Comparison of ENCODE assay signal across 18 mouse cellular contexts in the genomic region with DNA sequence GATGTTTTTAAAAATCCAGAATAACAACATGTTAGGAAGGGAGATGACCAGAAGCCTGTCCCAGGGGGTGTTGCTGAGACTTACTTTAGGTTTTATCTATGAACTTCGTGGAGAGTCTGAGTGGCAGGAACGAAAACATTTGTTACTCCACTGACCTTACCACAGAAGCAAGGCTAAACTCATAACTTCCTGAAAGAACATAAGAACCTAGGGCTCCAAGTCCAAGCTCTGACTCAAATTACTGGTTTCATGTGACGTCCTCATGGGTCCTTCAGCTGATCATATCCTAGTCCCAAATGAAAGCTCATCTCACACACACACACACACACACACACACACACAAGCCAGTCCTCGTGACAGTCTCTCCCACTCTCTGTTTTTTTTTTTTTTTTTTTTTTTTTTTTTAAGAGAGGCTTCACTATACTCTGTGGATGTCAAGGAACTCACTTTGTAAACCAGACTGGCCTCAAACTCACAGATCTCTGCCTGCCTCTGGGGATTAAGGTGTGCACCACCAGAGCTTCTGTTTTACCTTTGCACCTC. TPM values are rescaled to one million over a fixed set of nuclear protein-coding genes. Genes with fewer than 3 reads are reported as not detected.
A peak's percentile ranks its signal among the peaks of the same experiment; 100 is the strongest.
DNase-seq lines count a peak whose midpoint lies in the region; ATAC-seq and TF ChIP-seq lines count a peak whose summit lies in the region.
"Had no signal": no experiment of that assay in that cellular context is flagged by ENCODE, and none has a peak within 500 bp of the region (broad histone marks: within the 10 kb centered on the region; RNA-seq: fewer than 3 reads in every experiment).

No protein-coding gene starts in this region.

- TF ChIP-seq POLR2A in liver, adult 2 months (IDR thresholded peaks at IDR 0.05; ENCODE audit: extremely low read depth, insufficient read depth, low read length) = no peak

- H3K4me1 ChIP-seq in liver, adult 2 months (ENCODE audit: control insufficient read depth, insufficient read depth, low read length) = no peaks in the 10 kb centered on the region; the same call in 1 of the 2 replicates
- peaks cover 11% of the 10 kb centered on the region for H3K4me1 ChIP-seq in liver, embryonic 11.5 days (replicated peaks; ENCODE audit: control insufficient read depth, insufficient read depth, low read length)
- peaks cover 55% of the 10 kb centered on the region for H3K4me1 ChIP-seq in megakaryocyte, embryonic 14.5 days

- 74% methylated on average over 4 of the region's 4 CpGs for WGBS in liver, adult 2 months
- WGBS in liver, embryonic 11.5 days = 35% methylated on average over 4 of the region's 4 CpGs

- no peaks in the 10 kb centered on the region for H3K79me2 ChIP-seq in liver, adult 2 months (ENCODE audit: control insufficient read depth, insufficient read depth, low read length)

- DNase-seq in adrenal gland, adult 2 months = peak; percentile 18
- DNase-seq in adrenal gland, postnatal 4 days (ENCODE audit: low spot score in 2 of 2) = no peak
- DNase-seq in liver, adult 2 months (ENCODE audit: extremely low read depth, low read depth, low spot score) = peak; percentile 41
- DNase-seq in liver, embryonic 11.5 days (ENCODE audit: low spot score) = no peak
- DNase-seq in adrenal gland, postnatal 10 days = peak; percentile 15
- DNase-seq in embryo, embryonic 10 days (ENCODE audit: low spot score) = no peak
- no peak for DNase-seq in gastrocnemius, adult 2 months
- DNase-seq: cerebellum, adult 18-20 months; cerebellum, postnatal 36 days; forebrain, postnatal 0 days; heart, adult 2 months; layer of hippocampus, adult 9-11 months; right cerebral cortex, postnatal 14 days had no signal

- intact Hi-C loops in gastrocnemius, adult 2 months (cut with DNase I) = loop anchor here (5.0 kb wide), 1 partner anchor 320 kb away; a partner anchor contains a TSS

- no peak for ATAC-seq in liver, embryonic 11.5 days (replicated peaks; ENCODE audit: low FRiP score)
- ATAC-seq: forebrain, postnatal 0 days had no signal

- no peak overlapping the region for H3K4me2 ChIP-seq in liver, embryonic 11.5 days
- H3K4me2 ChIP-seq: embryonic facial prominence, embryonic 12.5 days; hindbrain, embryonic 12.5 days; neural tube, embryonic 12.5 days had no signal

- no peaks in the 10 kb centered on the region for H3K36me3 ChIP-seq in liver, adult 2 months (ENCODE audit: control insufficient read depth, insufficient read depth, low read length)
- no peaks in the 10 kb centered on the region for H3K36me3 ChIP-seq in liver, embryonic 11.5 days (ENCODE audit: control insufficient read depth, insufficient read depth, low read length)
- H3K36me3 ChIP-seq in megakaryocyte, embryonic 14.5 days (replicated peaks; ENCODE audit: low read length) = no peaks in the 10 kb centered on the region
- H3K36me3 ChIP-seq: embryonic facial prominence, embryonic 12.5 days; hindbrain, embryonic 12.5 days; neural tube, embryonic 12.5 days had no signal

- H3K27ac ChIP-seq in liver, adult 2 months (replicated peaks; ENCODE audit: insufficient read depth, low read depth, low read length) = no peak overlapping the region
- no peak overlapping the region for H3K27ac ChIP-seq in liver, embryonic 11.5 days (ENCODE audit: low read depth, low read length)
- no peak overlapping the region for H3K27ac ChIP-seq in gastrocnemius, adult 2 months
- H3K27ac ChIP-seq: embryonic facial prominence, embryonic 12.5 days; heart, adult 2 months; hindbrain, embryonic 12.5 days; neural tube, embryonic 12.5 days had no signal

- no peak overlapping the region for H3K9ac ChIP-seq in liver, adult 2 months (ENCODE audit: low read depth, low read length)
- H3K9ac ChIP-seq in liver, embryonic 11.5 days (ENCODE audit: low read depth, low read length) = no peak overlapping the region
- H3K9ac ChIP-seq: embryonic facial prominence, embryonic 12.5 days; forebrain, postnatal 0 days; hindbrain, embryonic 12.5 days; neural tube, embryonic 12.5 days had no signal

- no peaks in the 10 kb centered on the region for H3K27me3 ChIP-seq in liver, adult 2 months (ENCODE audit: control insufficient read depth, insufficient read depth, low read length)
- peaks cover 2% of the 10 kb centered on the region; the same call in 1 of the 2 replicates for H3K27me3 ChIP-seq in liver, embryonic 11.5 days (replicated peaks; ENCODE audit: control insufficient read depth, insufficient read depth, low read length)
- no peaks in the 10 kb centered on the region for H3K27me3 ChIP-seq in megakaryocyte, embryonic 14.5 days (replicated peaks)

- no peak for TF ChIP-seq CTCF in liver, adult 2 months (IDR thresholded peaks at IDR 0.05; ENCODE audit: low read depth, low read length)
- no peak for TF ChIP-seq CTCF in gastrocnemius, adult 2 months (IDR thresholded peaks at IDR 0.05)

- H3K4me3 ChIP-seq in liver, adult 2 months (ENCODE audit: insufficient read depth, low read depth, low read length) = no peak overlapping the region
- no peak overlapping the region for H3K4me3 ChIP-seq in liver, embryonic 11.5 days (ENCODE audit: low read depth, low read length)
- peak overlapping the region; percentile 5 for H3K4me3 ChIP-seq in megakaryocyte, embryonic 14.5 days (replicated peaks)
- no peak overlapping the region for H3K4me3 ChIP-seq in gastrocnemius, adult 2 months
- H3K4me3 ChIP-seq: embryonic facial prominence, embryonic 12.5 days; heart, adult 2 months; hindbrain, embryonic 12.5 days; neural tube, embryonic 12.5 days had no signal

- H3K9me3 ChIP-seq in liver, embryonic 11.5 days (ENCODE audit: control insufficient read depth, low read length) = no peaks in the 10 kb centered on the region
- no peaks in the 10 kb centered on the region for H3K9me3 ChIP-seq in megakaryocyte, embryonic 14.5 days
- H3K9me3 ChIP-seq: embryonic facial prominence, embryonic 12.5 days; hindbrain, embryonic 12.5 days; neural tube, embryonic 12.5 days had no signal

RNA-seq across cellular contexts. Expression of a gene that starts 2.1 kb away (rescaled TPM):
- 1 to 10 TPM; 4.2 to 4.3 TPM for total RNA-seq in adrenal gland, adult 2 months (2021)
- 1.4 and 1.6 TPM in 2 replicates for polyA plus RNA-seq in adrenal gland, adult 2 months (2012; rRNA removed)
- 10 to 100 TPM in 1 of 2 experiments, 1 to 10 TPM in 1; 9.6 to 10.4 TPM for total RNA-seq in adrenal gland, postnatal 4 days (2021)
- 0.65 and 1.5 TPM in 2 replicates for total RNA-seq in liver, adult 2 months (2014; rRNA removed)
- polyA plus RNA-seq in liver, adult 2 months (2012; rRNA removed) = 0.43 and 0.97 TPM in 2 replicates
- polyA plus RNA-seq in liver, embryonic 11.5 days (2014; fragmentation: Nextera tagmentation; extraction: Ambion mirVana) = 1.6 and 2.0 TPM in 2 replicates
- total RNA-seq in adrenal gland, postnatal 10 days (2021) = 1 to 10 TPM; 4.5 to 5.8 TPM
- 1.2 TPM in 1 of 2 replicates, not detected in the other for polyA plus RNA-seq in megakaryocyte, embryonic 14.5 days (2012; ENCODE audit: insufficient read depth, low replicate concordance)
- under 1 TPM; 0.31 to 0.51 TPM for total RNA-seq in gastrocnemius, adult 2 months (2021)

RNA-seq across cellular contexts. Expression of a gene that starts 35.6 kb away (rescaled TPM):
- total RNA-seq in adrenal gland, adult 2 months (2021) = under 1 TPM; 0.14 TPM
- polyA plus RNA-seq in adrenal gland, adult 2 months (2012; rRNA removed) = not detected in 2 replicates
- under 1 TPM; 0.36 to 0.45 TPM for total RNA-seq in adrenal gland, postnatal 4 days (2021)
- total RNA-seq in liver, adult 2 months (2014; rRNA removed) = 0.37 and 1.2 TPM in 2 replicates
- 0.06 and 0.10 TPM in 2 replicates for polyA plus RNA-seq in liver, adult 2 months (2012; rRNA removed)
- polyA plus RNA-seq in liver, embryonic 11.5 days (2014; fragmentation: Nextera tagmentation; extraction: Ambion mirVana) = not detected in 2 replicates
- total RNA-seq in adrenal gland, postnatal 10 days (2021) = under 1 TPM in 1 of 2 experiments, not detected in 1; 0.27 TPM
- polyA plus RNA-seq in megakaryocyte, embryonic 14.5 days (2012; ENCODE audit: insufficient read depth, low replicate concordance) = not detected in 2 replicates
- not detected for total RNA-seq in gastrocnemius, adult 2 months (2021)
- total RNA-seq: gastrocnemius, adult 18-20 months had no signal

RNA-seq across cellular contexts. Expression of a gene that starts 37.1 kb away (rescaled TPM):
- 1 to 10 TPM; 3.4 to 7.3 TPM for total RNA-seq in adrenal gland, adult 2 months (2021)
- 3.4 and 3.9 TPM in 2 replicates for polyA plus RNA-seq in adrenal gland, adult 2 months (2012; rRNA removed)
- 1 to 10 TPM; 6.0 to 6.8 TPM for total RNA-seq in adrenal gland, postnatal 4 days (2021)
- total RNA-seq in liver, adult 2 months (2014; rRNA removed) = 2.9 and 5.0 TPM in 2 replicates
- polyA plus RNA-seq in liver, adult 2 months (2012; rRNA removed) = 1.0 and 1.2 TPM in 2 replicates
- 3.2 and 3.4 TPM in 2 replicates for polyA plus RNA-seq in liver, embryonic 11.5 days (2014; fragmentation: Nextera tagmentation; extraction: Ambion mirVana)
- total RNA-seq in adrenal gland, postnatal 10 days (2021) = 1 to 10 TPM; 3.4 to 5.1 TPM
- polyA plus RNA-seq in megakaryocyte, embryonic 14.5 days (2012; ENCODE audit: insufficient read depth, low replicate concordance) = 0.17 TPM in 1 of 2 replicates, not detected in the other
- total RNA-seq in gastrocnemius, adult 2 months (2021) = 1 to 10 TPM; 1.1 to 2.0 TPM

Comparison
In these comparisons a context has a peak if more than half of its experiments do, and no peak if none do; other contexts are left out.
1. DNase-seq: peak in adrenal gland, adult 2 months (single experiment), liver, adult 2 months (single experiment) and adrenal gland, postnatal 10 days (single experiment); none in adrenal gland, postnatal 4 days (0 of 2), liver, embryonic 11.5 days (single experiment), embryo, embryonic 10 days (single experiment) and gastrocnemius, adult 2 months (single experiment).